Mouse (Mus musculus) gastrocnemius, postnatal 4 days (tissue): ENCODE data around the gene Btbd35f8. TPM values are rescaled to one million over a fixed set of nuclear protein-coding genes. Genes with fewer than 3 reads are reported as not detected.
"Not testable (repeated sequence)": the region's sequence is repeated elsewhere in the genome, so short reads cannot be mapped to it uniquely, and the experiment has no call there.

Experiments
- DNase-seq, 2 experiments: peaks; one replicate each; pipeline ENCODE4 v3.0.0; 2021 to 2022; ENCODE audit warnings: low spot score in 2 of 2, mixed read lengths in 2 of 2
- long read RNA-seq, 2 experiments: library from polyadenylated mRNA; stranded (forward); transcript quantifications; one replicate each; pipeline ENCODE4 v2.0.0; 2021
- total RNA-seq, 2 experiments: library from RNA; stranded (reverse); gene quantifications; 2 replicates each; pipeline ENCODE4 v1.2.3; 2021

The Btbd35f8 gene
- total RNA-seq, result not detected
- long read RNA-seq, experiment 1, result 0 reads
- long read RNA-seq, experiment 2, result 0 reads

- not testable (repeated sequence) for DNase-seq
Observed at GRCm38 (mm10) chrX:34450224-34450623, at the start of gene Btbd35f8. Btbd35f8 (plus strand) TSS chrX:34450524.

Other genes starting within 250 kb of the Btbd35f8 start
- not detected for gene Spin2g, start 211.8 kb upstream of the Btbd35f8 start, total RNA-seq